Mouse (Mus musculus) ES-E14 (cell line): ENCODE data around the gene Pum1. TPM values are rescaled to one million over a fixed set of nuclear protein-coding genes. Genes with fewer than 3 reads are reported as not detected.

Experiments used
- DNase-seq: peaks from one replicate; pipeline ENCODE4 v3.0.0-alpha.2; 2013; ENCODE audit warnings: low read depth, low spot score
- H3K27ac ChIP-seq: 2 replicates; pipeline ENCODE4 v1.5.1; 2012; ENCODE audit warnings: low read depth, mild to moderate bottlenecking, low read length, moderate library complexity, mixed read lengths; ENCODE audit not compliant: poor library complexity, insufficient read depth, severe bottlenecking
- H3K36me3 ChIP-seq: 2 replicates; pipeline ENCODE4 v1.6.1; 2012; ENCODE audit warnings: mild to moderate bottlenecking, low read length, moderate library complexity, mixed read lengths; ENCODE audit not compliant: control insufficient read depth, poor library complexity, insufficient read depth, severe bottlenecking
- H3K4me1 ChIP-seq, 2 experiments: fragments of 150-350 bp in 1 of 2; sonication (generic) in 1 of 2; 2 replicates each; pipeline ENCODE4 v1.6.1; 2012; ENCODE audit warnings: low read length in 2 of 2, mild to moderate bottlenecking in 1 of 2, mixed read lengths in 1 of 2; ENCODE audit not compliant: control insufficient read depth in 2 of 2, insufficient read depth in 2 of 2, poor library complexity in 1 of 2
- H3K4me3 ChIP-seq, 2 experiments: fragments of 150-350 bp in 1 of 2; sonication (generic) in 1 of 2; 2 replicates each; pipeline ENCODE4 v1.5.1; 2012; ENCODE audit warnings: low read length in 2 of 2, low read depth in 1 of 2, mild to moderate bottlenecking in 1 of 2, mixed read lengths in 1 of 2; ENCODE audit not compliant: insufficient read depth in 1 of 2, poor library complexity in 1 of 2, severe bottlenecking in 1 of 2
- H3K9ac ChIP-seq: 2 replicates; pipeline ENCODE4 v1.6.1; 2012; ENCODE audit warnings: low read depth, mild to moderate bottlenecking, low read length, mixed read lengths; ENCODE audit not compliant: poor library complexity, insufficient read depth, severe bottlenecking
- H3K9me3 ChIP-seq: fragments of 150-350 bp; sonication (generic); 2 replicates; pipeline ENCODE4 v1.6.1; 2012; ENCODE audit warnings: low read depth, mild to moderate bottlenecking, low read length; ENCODE audit not compliant: control insufficient read depth, insufficient read depth
- CHD2 ChIP-seq: IDR thresholded peaks from 2 replicates; pipeline ENCODE4 v1.6.1; 2014; ENCODE audit warnings: mild to moderate bottlenecking, low read depth, low read length, inconsistent platforms
- ZC3H11A ChIP-seq: IDR thresholded peaks from 2 replicates; pipeline ENCODE4 v1.6.1; 2012; ENCODE audit warnings: low read depth, mild to moderate bottlenecking, inconsistent platforms, low read length, borderline replicate concordance
- in situ Hi-C, 2 experiments: fragments of 600-800 bp; cut with MboI; formaldehyde crosslinking; loops; one replicate each; pipeline ENCODE4 v1.15.1; 2025; ENCODE audit warnings: low sequenced_read_pairs in 2 of 2, inconsistent platforms in 1 of 2; ENCODE audit not compliant: unreplicated experiment in 2 of 2
- total RNA-seq: library from RNA; depleted of rRNA; stranded (reverse); fragments of 300-350 nt; gene quantifications from 2 replicates; pipeline ENCODE4 v1.2.3, GENCODE M21; 2012; rRNA removed

The Pum1 gene
- total RNA-seq, 1 experiment: 101 TPM

GRCm38 (mm10) chr4:130828851-130829673 is 165.9 kb downstream of the Pum1 start:
- H3K4me1 ChIP-seq: peaks cover 6 to 9% of the 10 kb centered on the region in 2 experiments; a peak in 2 of 4 replicates
- H3K27ac ChIP-seq: no peak overlapping the region
- TF ChIP-seq CHD2 (no peak), ZC3H11A (no peak)
- H3K9ac ChIP-seq: 0 out of 2 replicates have a peak overlapping the region, but pooled peaks have one; percentile 4
- H3K9me3 ChIP-seq: no peaks in the 10 kb centered on the region
- no peaks in the 10 kb centered on the region for H3K36me3 ChIP-seq
- peak; percentile 48 for DNase-seq
- H3K4me3 ChIP-seq: peak overlapping the region in 1 of 2 experiments; percentile 10; a peak in 1 of 4 replicates
- in situ Hi-C loops: no loop called here

Other genes with a start within 250 kb of the Pum1 start
- gene Nkain1, start 89.1 kb upstream of the Pum1 start, total RNA-seq: 19.6 and 20.1 TPM in 2 replicates
- gene Sdc3, start 129.2 kb downstream of the Pum1 start, total RNA-seq: 6.6 and 8.7 TPM in 2 replicates
- 40.0 and 96.2 TPM in 2 replicates for gene Laptm5, start 249.8 kb downstream of the Pum1 start, total RNA-seq